Mouse (Mus musculus) cerebellum, adult 2 months (tissue): ENCODE results near the gene Ctdspl.

Source experiments
- CTCF ChIP-seq: fragments of 200-500 bp; IDR thresholded peaks from 2 replicates; pipeline ENCODE4 v1.5.1; 2011; ENCODE audit warnings: low read depth, mild to moderate bottlenecking, control low read depth, low read length, moderate library complexity, borderline replicate concordance; ENCODE audit not compliant: insufficient read depth
- POLR2A ChIP-seq: fragments of 200-500 bp; IDR thresholded peaks from 2 replicates; pipeline ENCODE4 v1.6.1; 2011; ENCODE audit warnings: low read length, control low read depth, borderline replicate concordance; ENCODE audit not compliant: insufficient read depth

DNA sequence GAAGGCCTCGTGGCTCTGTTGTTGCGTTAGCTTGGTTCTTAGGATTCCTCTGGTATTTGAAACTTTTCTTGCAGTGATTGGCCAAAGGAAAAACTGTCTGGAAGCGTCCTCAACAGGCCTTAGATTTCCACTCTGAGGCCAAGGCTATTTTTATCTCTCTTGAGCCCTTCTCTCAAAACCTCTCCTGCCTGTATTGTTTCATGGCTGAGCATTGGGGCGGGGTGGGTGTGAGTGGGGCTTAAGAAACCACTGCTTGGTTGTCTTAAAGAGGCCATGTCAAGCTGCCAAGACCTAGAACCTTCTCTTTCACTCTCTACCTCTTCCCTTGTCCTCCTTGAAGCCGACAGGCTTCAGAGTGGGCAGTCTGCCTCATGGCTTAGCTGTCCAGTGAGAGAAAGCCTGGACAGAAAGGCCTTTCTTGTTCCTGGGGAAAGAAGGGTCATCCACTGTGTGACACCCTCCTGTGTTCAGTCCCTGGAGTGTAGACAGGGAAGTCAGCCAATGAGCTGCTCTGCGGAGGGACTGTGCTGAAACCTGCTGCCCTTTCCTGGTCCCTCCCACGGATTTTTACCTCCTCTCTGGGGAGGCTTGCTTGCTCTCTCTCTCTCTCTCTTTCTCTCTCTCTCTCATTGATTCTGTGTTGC is 48.8 kb upstream of the Ctdspl start:
- TF ChIP-seq CTCF = no peak
- no peak for TF ChIP-seq POLR2A
